Mouse (Mus musculus): Measurements from ENCODE around the gene Isyna1.

The Isyna1 gene

GRCm38 (mm10) chr8:70593961-70594609 lies at the start of gene Isyna1:
Gene Isyna1 (plus strand): TSS chr8:70594373.
- peak; percentile 91 for DNase-seq (ENCODE audit: low spot score)

GRCm38 (mm10) chr8:70546412-70546811 lies 47.8 kb upstream of the Isyna1 start:
- no peak for DNase-seq (ENCODE audit: low spot score)

- DNase-seq (ENCODE audit: low spot score): no peak
These were observed 46.4 kb upstream of the Isyna1 start for GRCm38 (mm10) chr8:70547762-70548161.

- DNase-seq (ENCODE audit: low spot score): no peak
These were observed 44.6 kb upstream of the Isyna1 start for GRCm38 (mm10) chr8:70549412-70550184.

- DNase-seq (ENCODE audit: low spot score): no peak
These were observed 42.5 kb upstream of the Isyna1 start for GRCm38 (mm10) chr8:70551558-70552161.

GRCm38 (mm10) chr8:70552836-70553235 lies 41.3 kb upstream of the Isyna1 start:
- no peak for DNase-seq (ENCODE audit: low spot score)

GRCm38 (mm10) chr8:70553740-70554139 lies 40.4 kb upstream of the Isyna1 start:
- DNase-seq (ENCODE audit: low spot score): peak; percentile 58

- DNase-seq (ENCODE audit: low spot score): no peak
These were observed 39.0 kb upstream of the Isyna1 start for GRCm38 (mm10) chr8:70555079-70555747.

- no peak for DNase-seq (ENCODE audit: low spot score)
These were observed 35.8 kb upstream of the Isyna1 start for GRCm38 (mm10) chr8:70558334-70558733.

- DNase-seq (ENCODE audit: low spot score): no peak
These were observed 35.2 kb upstream of the Isyna1 start for GRCm38 (mm10) chr8:70558983-70559382.

- peak; percentile 65 for DNase-seq (ENCODE audit: low spot score)
These were observed 34.1 kb upstream of the Isyna1 start for GRCm38 (mm10) chr8:70560096-70560495.

- no peak for DNase-seq (ENCODE audit: low spot score)
These were observed 33.6 kb upstream of the Isyna1 start for GRCm38 (mm10) chr8:70560564-70560963.

- no peak for DNase-seq (ENCODE audit: low spot score)
These were observed 32.8 kb upstream of the Isyna1 start for GRCm38 (mm10) chr8:70561357-70561756.

GRCm38 (mm10) chr8:70561809-70562535 lies 32.2 kb upstream of the Isyna1 start:
- no peak for DNase-seq (ENCODE audit: low spot score)

- DNase-seq (ENCODE audit: low spot score): no peak
These were observed 31.4 kb upstream of the Isyna1 start for GRCm38 (mm10) chr8:70562802-70563201.

GRCm38 (mm10) chr8:70563763-70564387 lies 30.3 kb upstream of the Isyna1 start:
- no peak for DNase-seq (ENCODE audit: low spot score)

- DNase-seq (ENCODE audit: low spot score): no peak
These were observed 29.4 kb upstream of the Isyna1 start for GRCm38 (mm10) chr8:70564696-70565235.

GRCm38 (mm10) chr8:70565561-70565960 lies 28.6 kb upstream of the Isyna1 start:
- no peak for DNase-seq (ENCODE audit: low spot score)

- DNase-seq (ENCODE audit: low spot score): no peak
These were observed 23.8 kb upstream of the Isyna1 start for GRCm38 (mm10) chr8:70570360-70570759.

- DNase-seq (ENCODE audit: low spot score): no peak
These were observed 23.2 kb upstream of the Isyna1 start for GRCm38 (mm10) chr8:70570990-70571389.

GRCm38 (mm10) chr8:70574302-70574701 lies 19.9 kb upstream of the Isyna1 start:
- no peak for DNase-seq (ENCODE audit: low spot score)

Measured in ovary, postnatal 36 days (tissue).